In the genomic region with DNA sequence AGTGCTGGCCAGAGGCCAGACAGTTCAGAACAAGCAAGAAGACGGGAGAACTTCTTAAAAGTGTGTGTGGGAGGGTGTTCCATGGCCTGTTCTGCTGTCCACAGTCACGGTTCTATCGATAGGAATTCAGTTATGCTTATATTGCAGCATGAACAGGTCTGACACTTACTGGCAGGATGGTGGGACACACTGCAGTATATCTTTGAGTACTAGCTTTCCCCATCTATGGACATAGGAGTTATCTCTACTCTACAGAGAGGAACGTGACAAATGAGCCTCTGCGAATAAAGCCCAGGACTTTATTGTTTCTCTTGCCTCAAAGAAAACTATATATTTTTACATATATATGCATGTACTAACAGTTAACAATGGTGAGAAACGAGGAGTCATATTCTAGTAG, we compare ENCODE assay signal across 27 mouse cellular contexts.
"Had no signal": no experiment of that assay in that cellular context is flagged by ENCODE, and none has a peak within 500 bp of the region (broad histone marks: within the 10 kb centered on the region; RNA-seq: fewer than 3 reads in every experiment).

No protein-coding gene starts in this region.

- H3K4me2 ChIP-seq: heart, embryonic 11.5 days; heart, embryonic 13.5 days; heart, embryonic 15.5 days; hindbrain, embryonic 12.5 days; hindbrain, embryonic 14.5 days; intestine, embryonic 15.5 days; kidney, embryonic 15.5 days; limb, embryonic 13.5 days; limb, embryonic 15.5 days had no signal

- H3K9me3 ChIP-seq: heart, embryonic 13.5 days; heart, embryonic 15.5 days; hindbrain, embryonic 10.5 days; hindbrain, embryonic 12.5 days; intestine, embryonic 15.5 days; kidney, embryonic 15.5 days; limb, embryonic 13.5 days; limb, embryonic 15.5 days had no signal

- DNase-seq: gastrocnemius, adult 2 months; gastrocnemius, postnatal 10 days; gastrocnemius, postnatal 25 days; heart, adult 2 months; heart, postnatal 14 days; heart, postnatal 4 days; kidney, adult 18-20 months; kidney, adult 8-10 months; kidney, postnatal 14 days; layer of hippocampus, adult 9-11 months; layer of hippocampus, postnatal 36 days; left cerebral cortex, postnatal 4 days; lung, adult 18-20 months had no signal

- ATAC-seq: hindbrain, embryonic 16.5 days; inflammation-experienced regulatory T-cells, adult 6 months; intestine, embryonic 15.5 days; intestine, postnatal 0 days had no signal

- H3K4me1 ChIP-seq: hindbrain, embryonic 10.5 days; intestine, embryonic 15.5 days had no signal

- H3K27ac ChIP-seq: gastrocnemius, adult 2 months; heart, adult 2 months; heart, embryonic 13.5 days; heart, embryonic 15.5 days; hindbrain, embryonic 10.5 days; hindbrain, embryonic 12.5 days; hindbrain, embryonic 14.5 days; intestine, embryonic 15.5 days; kidney, embryonic 15.5 days; kidney, postnatal 0 days; limb, embryonic 13.5 days; limb, embryonic 15.5 days had no signal

- H3K27me3 ChIP-seq: heart, embryonic 13.5 days; heart, embryonic 15.5 days; hindbrain, embryonic 12.5 days; intestine, embryonic 15.5 days; kidney, embryonic 15.5 days; limb, embryonic 13.5 days; limb, embryonic 15.5 days had no signal

- H3K4me3 ChIP-seq: gastrocnemius, adult 2 months; heart, adult 2 months; heart, embryonic 13.5 days; heart, embryonic 15.5 days; hindbrain, embryonic 10.5 days; hindbrain, embryonic 12.5 days; intestine, embryonic 15.5 days; kidney, embryonic 15.5 days; limb, embryonic 13.5 days; limb, embryonic 15.5 days had no signal

- H3K9ac ChIP-seq: heart, embryonic 13.5 days; heart, embryonic 15.5 days; hindbrain, embryonic 12.5 days; hindbrain, embryonic 14.5 days; intestine, embryonic 15.5 days; kidney, embryonic 15.5 days; limb, embryonic 13.5 days; limb, embryonic 15.5 days had no signal

- H3K36me3 ChIP-seq: heart, embryonic 13.5 days; heart, embryonic 15.5 days; hindbrain, embryonic 10.5 days; hindbrain, embryonic 12.5 days; intestine, embryonic 15.5 days; kidney, embryonic 15.5 days; limb, embryonic 13.5 days; limb, embryonic 15.5 days had no signal
